Mouse (Mus musculus) regulatory T cell (primary cell): Measurements from ENCODE around the gene Fbxo11.
"Not testable (repeated sequence)": the region's sequence is repeated elsewhere in the genome, so short reads cannot be mapped to it uniquely, and the experiment has no call there.

ENCODE experiments used
- in situ Hi-C: fragments of 300-600 bp; cut with MboI, MseI; formaldehyde crosslinking; loops from one replicate; pipeline ENCODE4 v1.15.1; 2025; ENCODE audit warnings: high pct_unique_total_duplicates

The Fbxo11 gene

GRCm38 (mm10) chr17:88016027-88016426 is 49.1 kb downstream of the Fbxo11 start:
- in situ Hi-C loops = not testable (repeated sequence)

DNA sequence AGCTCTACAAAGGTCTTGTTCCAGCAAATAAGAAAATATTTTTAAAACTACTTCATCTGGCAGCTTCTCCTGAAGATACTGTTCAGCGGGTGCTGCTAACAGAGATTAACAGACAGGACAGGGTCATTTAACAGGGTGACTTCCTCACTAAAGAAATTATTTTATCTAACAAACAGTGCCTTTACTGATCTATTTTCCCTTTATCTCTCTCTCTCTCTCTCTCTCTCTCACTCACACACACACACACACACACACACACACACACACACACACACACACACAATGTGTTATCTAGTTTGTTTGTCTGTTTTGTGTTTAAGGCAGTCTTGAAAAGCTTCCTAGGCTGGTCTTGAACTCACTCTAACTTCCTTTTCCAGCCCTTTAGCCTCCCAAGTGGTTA is 50.6 kb downstream of the Fbxo11 start:
- in situ Hi-C loops = no loop called here

DNA sequence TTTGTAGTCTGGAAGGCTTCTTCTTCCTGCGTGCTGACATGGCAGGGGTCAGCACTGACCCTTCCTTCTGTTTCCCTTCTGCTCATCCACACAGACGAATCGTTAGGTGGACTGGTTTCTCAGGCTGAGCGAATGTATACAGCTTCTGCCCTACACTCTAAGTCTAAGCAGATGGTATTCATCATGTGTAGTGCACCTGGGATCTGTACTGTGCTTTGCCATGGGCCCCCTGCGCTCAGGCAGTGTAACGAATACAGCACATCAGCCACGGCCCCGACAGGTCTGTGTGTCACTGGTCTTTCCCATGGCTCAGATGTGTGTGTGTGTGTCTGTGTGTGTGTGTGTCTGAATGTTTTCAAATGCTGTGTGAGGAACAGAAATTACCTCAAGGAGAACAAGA is 58.1 kb downstream of the Fbxo11 start:
- in situ Hi-C loops = no loop called here

- in situ Hi-C loops = no loop called here
Measured at GRCm38 (mm10) chr17:88004892-88005291, 60.2 kb downstream of the Fbxo11 start.

DNA sequence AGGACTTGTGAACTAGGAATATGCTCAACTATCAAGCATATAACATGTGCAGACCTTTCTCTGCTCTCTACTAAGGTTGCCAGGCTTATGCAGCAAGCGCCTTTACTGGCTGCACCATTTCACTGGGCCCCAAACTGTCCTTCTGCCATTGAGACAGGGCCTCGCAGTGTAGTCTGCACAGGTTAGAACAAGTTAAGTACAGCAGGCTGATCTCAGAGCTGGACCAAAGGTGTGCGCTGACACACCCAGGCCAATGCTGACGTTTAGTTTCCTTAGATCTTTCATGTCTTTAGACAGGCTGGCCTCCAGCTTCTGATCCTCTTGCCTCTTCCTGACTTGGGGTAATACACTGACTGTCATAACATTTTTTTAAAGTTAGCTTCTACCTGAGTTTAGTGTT is 67.3 kb downstream of the Fbxo11 start:
- in situ Hi-C loops = no loop called here

DNA sequence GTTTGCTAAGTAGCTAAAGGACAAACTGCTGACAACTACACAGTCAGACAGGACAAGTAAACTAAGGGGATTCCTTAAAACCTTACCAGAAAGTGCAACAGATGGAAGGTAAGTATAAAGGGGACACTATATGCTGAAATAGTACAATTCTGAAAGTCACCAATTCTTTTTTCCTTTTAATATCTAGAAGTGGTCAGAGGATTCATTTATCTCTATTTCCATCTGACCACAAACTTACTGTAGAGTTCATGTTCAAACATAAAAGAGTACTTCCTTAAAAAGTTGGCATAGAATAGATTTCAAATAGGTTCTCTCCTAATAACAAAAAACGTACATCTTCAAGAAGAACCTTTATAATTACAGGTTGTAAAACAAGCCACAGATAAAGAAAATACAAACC is 71.8 kb downstream of the Fbxo11 start:
- in situ Hi-C loops = no loop called here

- in situ Hi-C loops = no loop called here
Measured at GRCm38 (mm10) chr17:87992154-87992553, 72.9 kb downstream of the Fbxo11 start.

DNA sequence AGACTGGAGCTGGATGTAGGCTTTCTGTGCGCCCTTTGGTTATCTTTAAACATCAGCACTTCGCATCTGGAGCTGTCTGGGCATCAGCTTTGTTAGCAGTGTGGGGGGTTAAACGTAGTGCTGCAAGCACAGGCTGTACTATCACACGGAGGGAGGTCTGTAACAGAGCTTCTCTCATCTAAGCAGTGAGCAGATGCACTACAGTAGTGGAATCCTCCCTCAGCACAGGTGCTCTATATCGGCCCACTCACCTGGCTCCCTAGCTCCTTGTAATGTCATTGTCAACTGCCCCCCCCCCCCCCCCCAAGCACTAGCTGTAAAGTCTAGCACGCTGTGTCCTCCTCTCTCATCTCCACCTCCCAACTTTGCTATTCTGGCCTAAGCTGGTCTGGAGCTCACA is 77.6 kb downstream of the Fbxo11 start:
- in situ Hi-C loops = loop anchor here (5.0 kb wide), 1 partner anchor 55 kb away; no protein-coding TSS in a partner anchor

- in situ Hi-C loops = loop anchor here (5.0 kb wide), 1 partner anchor 56 kb away; no protein-coding TSS in a partner anchor
Measured at GRCm38 (mm10) chr17:87985916-87986315, 79.2 kb downstream of the Fbxo11 start.

- in situ Hi-C loops = loop anchor here (5.0 kb wide), 1 partner anchor 58 kb away; no protein-coding TSS in a partner anchor
Measured at GRCm38 (mm10) chr17:87984440-87985214, 80.5 kb downstream of the Fbxo11 start.

- in situ Hi-C loops = no loop called here
Measured at GRCm38 (mm10) chr17:87983313-87983712, 81.8 kb downstream of the Fbxo11 start.

DNA sequence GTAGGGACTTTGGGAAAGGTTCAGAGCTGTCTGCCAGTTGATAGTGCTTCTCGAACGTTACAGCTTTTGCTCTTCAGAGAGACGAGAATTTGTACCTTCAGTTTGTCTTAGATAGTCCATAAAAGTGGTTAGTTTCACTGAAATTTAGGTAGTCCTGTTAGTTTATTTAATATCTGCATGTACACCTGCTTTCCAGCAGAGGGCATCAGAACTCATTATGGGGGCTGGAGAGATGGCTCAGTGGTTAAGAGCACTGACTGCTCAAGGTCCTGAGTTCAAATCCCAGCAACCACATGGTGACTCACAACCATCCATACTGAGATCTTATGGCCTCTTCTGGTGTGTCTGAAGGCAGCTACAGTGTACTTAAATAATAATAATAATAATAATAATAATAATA is 83.0 kb downstream of the Fbxo11 start:
- in situ Hi-C loops = no loop called here

GRCm38 (mm10) chr17:87979696-87980095 is 85.4 kb downstream of the Fbxo11 start:
- in situ Hi-C loops = not testable (repeated sequence)

DNA sequence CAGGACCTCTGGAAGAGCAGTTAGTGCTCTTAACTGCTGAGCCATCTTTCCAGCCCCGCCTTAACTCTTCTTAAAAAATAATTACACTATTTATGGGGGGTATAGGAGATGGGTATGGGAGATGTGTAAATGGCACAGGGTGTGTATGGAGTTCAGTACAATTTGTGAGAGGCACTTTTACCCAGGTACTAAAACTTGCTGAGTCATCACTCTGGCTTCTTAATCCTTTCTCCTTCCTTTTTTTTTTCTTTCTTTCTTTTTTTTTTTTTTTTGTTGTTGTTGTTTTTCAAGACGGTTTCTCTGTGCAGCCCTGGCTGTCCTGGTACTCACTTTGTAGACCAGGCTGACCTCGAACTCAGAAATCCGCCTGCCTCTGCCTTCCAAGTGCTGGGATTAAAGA is 88.2 kb downstream of the Fbxo11 start:
- in situ Hi-C loops = not testable (repeated sequence)

- in situ Hi-C loops = no loop called here
Measured at GRCm38 (mm10) chr17:87976154-87976806, 88.8 kb downstream of the Fbxo11 start.

DNA sequence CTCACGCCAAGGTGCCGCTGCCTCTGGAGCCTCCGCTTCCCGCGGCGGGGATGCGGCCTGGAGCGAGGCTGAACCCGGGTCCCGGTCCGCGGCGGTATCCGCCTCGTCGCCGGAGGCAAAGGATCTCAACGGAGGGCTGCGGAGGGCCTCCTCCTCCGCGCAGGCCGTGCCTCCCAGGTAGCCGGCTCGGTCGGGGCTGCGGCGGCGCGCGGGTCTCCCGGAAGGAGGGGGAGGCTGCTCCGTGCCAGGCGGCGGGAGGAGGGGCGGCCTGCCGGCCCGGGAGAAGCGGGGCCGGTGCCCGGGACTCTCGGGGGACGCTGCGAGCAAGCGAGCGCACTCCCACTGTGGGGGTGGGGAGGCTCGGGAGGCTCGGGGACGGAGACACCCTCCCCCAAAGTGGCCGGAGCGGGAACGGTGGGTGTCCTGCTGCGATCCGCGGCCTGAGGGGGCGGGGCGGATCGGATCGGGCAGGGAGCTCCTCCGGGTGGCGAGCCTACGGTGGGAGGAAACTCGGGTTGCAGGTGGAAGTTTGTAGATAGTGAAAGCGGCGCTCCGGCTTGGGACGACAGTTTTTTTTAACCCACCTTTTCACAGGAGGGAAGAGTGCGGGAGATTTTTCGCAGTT is 89.8 kb downstream of the Fbxo11 start:
- in situ Hi-C loops = no loop called here

GRCm38 (mm10) chr17:87974629-87975228 is 90.4 kb downstream of the Fbxo11 start, which contains the start of gene Msh6:
TSS of gene Msh6 (plus strand) at chr17:87975062.
- in situ Hi-C loops = no loop called here

DNA sequence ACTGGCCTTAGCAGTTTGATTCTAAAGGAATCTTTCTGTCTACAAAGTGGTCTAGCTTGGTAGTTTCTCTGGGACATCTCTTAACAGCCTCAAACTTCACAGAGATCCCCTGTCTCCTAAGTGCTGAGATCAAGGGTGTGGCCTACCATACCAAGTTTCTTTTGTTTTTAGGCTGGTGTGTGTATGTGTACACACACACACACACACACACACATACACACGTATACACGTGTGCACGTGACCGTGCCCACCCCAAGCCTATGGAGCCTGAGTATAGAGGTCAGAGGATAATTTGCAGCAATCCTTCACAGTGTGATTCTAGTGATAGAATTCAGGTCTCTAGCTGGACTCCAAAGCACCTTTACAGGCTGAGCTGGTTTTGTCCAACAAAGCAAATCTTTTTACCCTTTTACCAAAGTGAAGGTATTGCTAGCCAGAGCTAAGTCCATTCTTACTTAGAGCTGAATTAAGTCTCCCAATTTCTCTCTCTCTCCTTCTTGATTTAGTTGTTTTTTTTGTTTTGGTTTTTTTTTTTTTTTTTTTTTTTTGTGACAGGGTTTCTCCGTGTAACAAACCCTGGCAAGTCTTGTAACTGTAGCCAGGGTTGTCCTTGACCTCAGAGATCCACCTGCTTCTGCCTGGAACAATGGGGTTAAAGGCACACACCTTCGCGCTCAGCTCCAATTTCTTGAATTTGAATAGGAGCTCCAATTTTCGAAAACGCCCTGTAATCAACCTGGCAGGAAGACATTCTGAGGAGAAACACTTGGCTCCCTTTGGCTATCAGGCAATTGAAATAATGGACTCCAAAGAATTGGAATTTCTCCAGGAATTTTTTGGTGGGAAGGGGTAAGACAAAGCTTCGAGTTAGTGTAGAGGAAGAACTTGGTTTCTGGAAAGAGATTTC is 91.6 kb downstream of the Fbxo11 start:
- in situ Hi-C loops = no loop called here

- in situ Hi-C loops = no loop called here
Measured at GRCm38 (mm10) chr17:87972856-87973255, 92.2 kb downstream of the Fbxo11 start.

GRCm38 (mm10) chr17:87971696-87972591 is 93.1 kb downstream of the Fbxo11 start:
- in situ Hi-C loops = not testable (repeated sequence)
